In genomic region chr5:92796089-92796990, GRCm38 (mm10) we compare ENCODE assay signal across 19 mouse cellular contexts.
DNase-seq lines count a peak whose midpoint lies in the region; ATAC-seq and TF ChIP-seq lines count a peak whose summit lies in the region.
"Had no signal": no experiment of that assay in that cellular context is flagged by ENCODE, and none has a peak within 500 bp of the region (broad histone marks: within the 10 kb centered on the region; RNA-seq: fewer than 3 reads in every experiment).

No protein-coding gene starts in this region.

- H3K4me2 ChIP-seq in heart, embryonic 15.5 days = no peak overlapping the region
- H3K4me2 ChIP-seq in kidney, postnatal 0 days (ENCODE audit: low read length) = no peak overlapping the region
- H3K4me2 ChIP-seq: embryonic facial prominence, embryonic 15.5 days; hindbrain, embryonic 15.5 days; liver, embryonic 15.5 days; neural tube, embryonic 12.5 days; stomach, embryonic 15.5 days had no signal

- no peak for TF ChIP-seq POLR2A in cerebellum, adult 2 months (IDR thresholded peaks at IDR 0.05; ENCODE audit: borderline replicate concordance, insufficient read depth, low read length)

- H3K4me1 ChIP-seq in cerebellum, adult 2 months (ENCODE audit: control insufficient read depth, insufficient read depth, low read length) = peaks cover 5% of the 10 kb centered on the region; the same call in 1 of the 2 replicates
- H3K4me1 ChIP-seq in heart, embryonic 15.5 days (replicated peaks) = peaks cover 9% of the 10 kb centered on the region
- H3K4me1 ChIP-seq in kidney, postnatal 0 days (replicated peaks; ENCODE audit: insufficient read depth, low read length) = no peaks in the 10 kb centered on the region
- H3K4me1 ChIP-seq: embryonic facial prominence, embryonic 15.5 days; hindbrain, embryonic 15.5 days; liver, embryonic 15.5 days; neural tube, embryonic 12.5 days; stomach, embryonic 15.5 days had no signal

- 0 out of 2 replicates have a peak, but pooled peaks cover 3% of the 10 kb centered on the region for H3K9me3 ChIP-seq in heart, embryonic 15.5 days (replicated peaks)
- no peaks in the 10 kb centered on the region for H3K9me3 ChIP-seq in kidney, postnatal 0 days (replicated peaks; ENCODE audit: low read length)
- H3K9me3 ChIP-seq: embryonic facial prominence, embryonic 15.5 days; hindbrain, embryonic 15.5 days; liver, embryonic 15.5 days; neural tube, embryonic 12.5 days; stomach, embryonic 15.5 days had no signal

- H3K4me3 ChIP-seq in cerebellum, adult 2 months (replicated peaks; ENCODE audit: insufficient read depth, low read depth, low read length) = no peak overlapping the region
- H3K4me3 ChIP-seq in heart, embryonic 15.5 days = no peak overlapping the region
- no peak overlapping the region for H3K4me3 ChIP-seq in kidney, postnatal 0 days (replicated peaks; ENCODE audit: low read depth, low read length)
- H3K4me3 ChIP-seq: embryonic facial prominence, embryonic 15.5 days; hindbrain, embryonic 15.5 days; liver, embryonic 15.5 days; neural tube, embryonic 12.5 days; stomach, embryonic 15.5 days had no signal

- no peak overlapping the region for H3K27ac ChIP-seq in cerebellum, adult 2 months (ENCODE audit: insufficient read depth, low read length)
- H3K27ac ChIP-seq in heart, embryonic 15.5 days = peak overlapping the region; percentile 43
- peak overlapping the region; percentile 50 for H3K27ac ChIP-seq in kidney, postnatal 0 days
- H3K27ac ChIP-seq: embryonic facial prominence, embryonic 15.5 days; hindbrain, embryonic 15.5 days; liver, embryonic 15.5 days; neural tube, embryonic 12.5 days; stomach, embryonic 15.5 days had no signal

- WGBS in cerebellum, adult 2 months = 31% methylated on average over 11 of the region's 11 CpGs
- WGBS in heart, embryonic 15.5 days = 36% methylated on average over 11 of the region's 11 CpGs
- 29% methylated on average over 11 of the region's 11 CpGs for WGBS in kidney, postnatal 0 days

- peak; percentile 11 to 12 for DNase-seq in cerebellum, adult 2 months
- DNase-seq in cerebellum, postnatal 36 days = no peak
- no peak for DNase-seq in heart, adult 11 months
- DNase-seq in Muller cell, postnatal 12 days (ENCODE audit: inconsistent ontology term) = peak; percentile 70
- DNase-seq in kidney, postnatal 0 days (ENCODE audit: low spot score) = peak; percentile 41
- DNase-seq in natural killer cell, adult 2 months (ENCODE audit: low spot score in 2 of 2) = no peak
- DNase-seq: adrenal gland, adult 2 months; cerebellum, adult 9-11 months; gastrocnemius, postnatal 10 days; midbrain, embryonic 14.5 days; thymus, postnatal 14 days had no signal

- no peaks in the 10 kb centered on the region for H3K27me3 ChIP-seq in cerebellum, adult 2 months (ENCODE audit: control insufficient read depth, insufficient read depth, low read length)
- no peaks in the 10 kb centered on the region for H3K27me3 ChIP-seq in heart, embryonic 15.5 days
- H3K27me3 ChIP-seq in kidney, postnatal 0 days (ENCODE audit: insufficient read depth, low read length) = no peaks in the 10 kb centered on the region
- H3K27me3 ChIP-seq: embryonic facial prominence, embryonic 15.5 days; hindbrain, embryonic 15.5 days; liver, embryonic 15.5 days; neural tube, embryonic 12.5 days; stomach, embryonic 15.5 days had no signal

- H3K36me3 ChIP-seq in heart, embryonic 15.5 days = no peaks in the 10 kb centered on the region
- no peaks in the 10 kb centered on the region for H3K36me3 ChIP-seq in kidney, postnatal 0 days (ENCODE audit: insufficient read depth, low read length)
- H3K36me3 ChIP-seq: embryonic facial prominence, embryonic 15.5 days; hindbrain, embryonic 15.5 days; liver, embryonic 15.5 days; neural tube, embryonic 12.5 days; stomach, embryonic 15.5 days had no signal

- no peak overlapping the region for H3K9ac ChIP-seq in heart, embryonic 15.5 days
- H3K9ac ChIP-seq in kidney, postnatal 0 days (ENCODE audit: low read depth, low read length) = no peak overlapping the region
- H3K9ac ChIP-seq: embryonic facial prominence, embryonic 15.5 days; hindbrain, embryonic 15.5 days; liver, embryonic 15.5 days; neural tube, embryonic 12.5 days; stomach, embryonic 15.5 days had no signal

- no peak for ATAC-seq in heart, embryonic 15.5 days (replicated peaks; ENCODE audit: insufficient number of reproducible peaks, insufficient read depth, low FRiP score, low read depth)
- ATAC-seq in kidney, postnatal 0 days (replicated peaks; ENCODE audit: low FRiP score, low read depth) = 0 out of 2 replicates have a peak, but pooled peaks have one; percentile 21
- no peak for ATAC-seq in granulocyte monocyte progenitor cell, adult 5-6 weeks (replicated peaks; ENCODE audit: poor library complexity, severe bottlenecking)
- ATAC-seq: forebrain, embryonic 14.5 days had no signal

- no peak for TF ChIP-seq CTCF in cerebellum, adult 2 months (IDR thresholded peaks at IDR 0.05; ENCODE audit: borderline replicate concordance, insufficient read depth, low read depth, low read length)
- no peak for TF ChIP-seq CTCF in kidney, postnatal 0 days (IDR thresholded peaks at IDR 0.05; ENCODE audit: low read depth)

Comparison
In these comparisons a context has a peak if more than half of its experiments do, and no peak if none do; other contexts are left out.
1. DNase-seq: peak in cerebellum, adult 2 months (2 of 2), Muller cell, postnatal 12 days (single experiment) and kidney, postnatal 0 days (single experiment); none in cerebellum, postnatal 36 days (0 of 2), heart, adult 11 months (single experiment) and natural killer cell, adult 2 months (0 of 2).